Mouse (Mus musculus) MEL (cell line): Measurements from ENCODE around the gene Gadd45g. TPM values are rescaled to one million over a fixed set of nuclear protein-coding genes. Genes with fewer than 3 reads are reported as not detected.

Source experiments
- DNase-seq: peaks from one replicate; pipeline ENCODE4 v3.0.0; 2011; ENCODE audit warnings: low read depth, low spot score
- H3K27ac ChIP-seq: 2 replicates; pipeline ENCODE4 v1.5.1; 2012; ENCODE audit warnings: low read depth, mild to moderate bottlenecking, control low read depth, low read length, moderate library complexity; ENCODE audit not compliant: control insufficient read depth
- H3K27me3 ChIP-seq, 2 experiments: fragments of 150-350 bp in 1 of 2; sonication (generic) in 1 of 2; 2 replicates each; pipeline ENCODE4 v1.6.1; 2012; ENCODE audit warnings: low read length in 2 of 2, mild to moderate bottlenecking in 2 of 2, improper control_type of control experiment in 1 of 2, moderate library complexity in 1 of 2; ENCODE audit not compliant: insufficient read depth in 2 of 2, control insufficient read depth in 1 of 2
- H3K36me3 ChIP-seq, 2 experiments: 2 replicates each; pipeline ENCODE4 v1.6.1; 2012 to 2014; ENCODE audit warnings: low read length in 2 of 2, improper control_type of control experiment in 1 of 2, inconsistent platforms in 1 of 2, mild to moderate bottlenecking in 1 of 2; ENCODE audit not compliant: insufficient read depth in 2 of 2, control insufficient read depth in 1 of 2
- H3K4me1 ChIP-seq, 2 experiments: fragments of 150-350 bp in 1 of 2; sonication (generic) in 1 of 2; 2 replicates each; pipeline ENCODE4 v1.6.1; 2012; ENCODE audit warnings: low read length in 2 of 2, improper control_type of control experiment in 1 of 2, mild to moderate bottlenecking in 1 of 2; ENCODE audit not compliant: insufficient read depth in 2 of 2, control insufficient read depth in 1 of 2
- H3K4me3 ChIP-seq, 2 experiments: fragments of 150-350 bp in 1 of 2; sonication (generic) in 1 of 2; 2 replicates each; pipeline ENCODE4 v1.5.1; 2012; ENCODE audit warnings: low read depth in 2 of 2, low read length in 2 of 2, mild to moderate bottlenecking in 2 of 2, moderate library complexity in 2 of 2, control low read depth in 1 of 2, improper control_type of control experiment in 1 of 2; ENCODE audit not compliant: control insufficient read depth in 1 of 2, insufficient read depth in 1 of 2
- H3K79me2 ChIP-seq: 2 replicates; pipeline ENCODE4 v1.6.1; 2012; ENCODE audit warnings: mild to moderate bottlenecking, low read length, moderate library complexity; ENCODE audit not compliant: control insufficient read depth, poor library complexity, insufficient read depth
- H3K9ac ChIP-seq: 2 replicates; pipeline ENCODE4 v1.6.1; 2012; ENCODE audit warnings: low read depth, mild to moderate bottlenecking, control low read depth, low read length, moderate library complexity; ENCODE audit not compliant: control insufficient read depth, poor library complexity, severe bottlenecking
- H3K9me3 ChIP-seq: fragments of 150-350 bp; sonication (generic); replicated peaks from 2 replicates; pipeline ENCODE4 v1.6.1; 2012; ENCODE audit warnings: mild to moderate bottlenecking, low read length, improper control_type of control experiment, moderate library complexity; ENCODE audit not compliant: insufficient read depth
- CHD1 ChIP-seq: IDR thresholded peaks from 2 replicates; pipeline ENCODE4 v1.6.1; 2012; ENCODE audit warnings: low read depth, mild to moderate bottlenecking, inconsistent platforms, low read length, improper control_type of control experiment
- CHD2 ChIP-seq: IDR thresholded peaks from 2 replicates; pipeline ENCODE4 v1.6.1; 2011; ENCODE audit warnings: low read length, improper control_type of control experiment
- CTCF ChIP-seq, 3 experiments: IDR thresholded peaks in 2 of 3; conservative IDR thresholded peaks in 1 of 3; 2 replicates each; pipeline ENCODE4 v1.5.1; 2011 to 2012; ENCODE audit warnings: low read length in 3 of 3, low read depth in 2 of 3, mild to moderate bottlenecking in 2 of 3, improper control_type of control experiment in 1 of 3, inconsistent platforms in 1 of 3, mixed read lengths in 1 of 3, moderate library complexity in 1 of 3; ENCODE audit not compliant: control insufficient read depth in 1 of 3, insufficient read depth in 1 of 3, poor library complexity in 1 of 3, severe bottlenecking in 1 of 3
- E2F4 ChIP-seq: IDR thresholded peaks from 2 replicates; pipeline ENCODE4 v1.6.1; 2011; ENCODE audit warnings: low read depth, low read length, improper control_type of control experiment, borderline replicate concordance
- ELF1 ChIP-seq: IDR thresholded peaks from 2 replicates; pipeline ENCODE4 v1.6.1; 2014; ENCODE audit warnings: low read depth, mild to moderate bottlenecking, inconsistent platforms, low read length, improper control_type of control experiment, moderate library complexity
- EP300 ChIP-seq, 2 experiments: IDR thresholded peaks; 2 replicates each; pipeline ENCODE4 v1.6.1; 2011; ENCODE audit warnings: improper control_type of control experiment in 2 of 2, low read length in 2 of 2, low read depth in 1 of 2, mild to moderate bottlenecking in 1 of 2
- ETS1 ChIP-seq: IDR thresholded peaks from 2 replicates; pipeline ENCODE4 v1.6.1; 2012; ENCODE audit warnings: low read depth, mild to moderate bottlenecking, inconsistent platforms, low read length, improper control_type of control experiment, moderate library complexity
- GABPA ChIP-seq: IDR thresholded peaks from 2 replicates; pipeline ENCODE4 v1.6.1; 2012; ENCODE audit warnings: low read depth, mild to moderate bottlenecking, inconsistent platforms, low read length, improper control_type of control experiment, moderate library complexity
- GATA1 ChIP-seq: IDR thresholded peaks from 2 replicates; pipeline ENCODE4 v1.6.1; 2011; ENCODE audit warnings: low read depth, low read length, improper control_type of control experiment
- HCFC1 ChIP-seq: IDR thresholded peaks from 2 replicates; pipeline ENCODE4 v1.6.1; 2012; ENCODE audit warnings: low read depth, mild to moderate bottlenecking, inconsistent platforms, low read length, improper control_type of control experiment, moderate library complexity
- JUND ChIP-seq: IDR thresholded peaks from 2 replicates; pipeline ENCODE4 v1.6.1; 2011; ENCODE audit warnings: low read depth, mild to moderate bottlenecking, improper control_type of control experiment, low read length
- KAT2A ChIP-seq: conservative IDR thresholded peaks from 2 replicates; pipeline ENCODE4 v1.6.1; 2012; ENCODE audit warnings: low read depth, low read length, improper control_type of control experiment, inconsistent platforms
- MAFK ChIP-seq: IDR thresholded peaks from 2 replicates; pipeline ENCODE4 v1.6.1; 2011; ENCODE audit warnings: low read depth, mild to moderate bottlenecking, low read length, improper control_type of control experiment, borderline replicate concordance
- MAX ChIP-seq: IDR thresholded peaks from 2 replicates; pipeline ENCODE4 v1.6.1; 2011; ENCODE audit warnings: low read length, improper control_type of control experiment
- MEF2A ChIP-seq: IDR thresholded peaks from 2 replicates; pipeline ENCODE4 v1.6.1; 2014; ENCODE audit warnings: low read depth, mild to moderate bottlenecking, inconsistent platforms, low read length, improper control_type of control experiment; ENCODE audit not compliant: poor library complexity, insufficient replicate concordance, severe bottlenecking; ENCODE audit errors: extremely low read depth
- MYB ChIP-seq: IDR thresholded peaks from 2 replicates; pipeline ENCODE4 v1.6.1; 2011; ENCODE audit warnings: mild to moderate bottlenecking, low read depth, low read length, improper control_type of control experiment
- MYC ChIP-seq: IDR thresholded peaks from 2 replicates; pipeline ENCODE4 v1.6.1; 2011; ENCODE audit warnings: low read depth, mild to moderate bottlenecking, low read length, improper control_type of control experiment, moderate library complexity
- NELFE ChIP-seq: IDR thresholded peaks from 2 replicates; pipeline ENCODE4 v1.6.1; 2011; ENCODE audit warnings: low read depth, low read length, improper control_type of control experiment
- NRF1 ChIP-seq: IDR thresholded peaks from 2 replicates; pipeline ENCODE4 v1.6.1; 2014; ENCODE audit warnings: low read depth, mild to moderate bottlenecking, inconsistent platforms, low read length, improper control_type of control experiment, moderate library complexity; ENCODE audit not compliant: poor library complexity, insufficient read depth, severe bottlenecking
- POLR2A ChIP-seq, 2 experiments: IDR thresholded peaks; 2 replicates each; pipeline ENCODE4 v1.6.1; 2011 to 2012; ENCODE audit warnings: low read length in 2 of 2, mild to moderate bottlenecking in 2 of 2, control low read depth in 1 of 2, improper control_type of control experiment in 1 of 2, low read depth in 1 of 2, moderate library complexity in 1 of 2; ENCODE audit not compliant: control insufficient read depth in 1 of 2, insufficient read depth in 1 of 2, poor library complexity in 1 of 2
- POLR2AphosphoS2 ChIP-seq: IDR thresholded peaks from 2 replicates; pipeline ENCODE4 v1.6.1; 2011; ENCODE audit warnings: low read length, improper control_type of control experiment
- POLR2AphosphoS5 ChIP-seq: IDR thresholded peaks from 2 replicates; pipeline ENCODE4 v1.6.1; 2012; ENCODE audit warnings: low read depth, borderline replicate concordance, mild to moderate bottlenecking, inconsistent platforms, low read length, moderate library complexity, mixed read lengths
- RAD21 ChIP-seq: IDR thresholded peaks from 2 replicates; pipeline ENCODE4 v1.6.1; 2011; ENCODE audit warnings: mild to moderate bottlenecking, low read depth, low read length, improper control_type of control experiment
- RCOR1 ChIP-seq: IDR thresholded peaks from 2 replicates; pipeline ENCODE4 v1.6.1; 2012; ENCODE audit warnings: low read depth, mild to moderate bottlenecking, inconsistent platforms, low read length, improper control_type of control experiment
- SIN3A ChIP-seq: IDR thresholded peaks from 2 replicates; pipeline ENCODE4 v1.6.1; 2012; ENCODE audit warnings: low read length, improper control_type of control experiment, inconsistent platforms
- TAL1 ChIP-seq: IDR thresholded peaks from 2 replicates; pipeline ENCODE4 v1.6.1; 2012; ENCODE audit warnings: mild to moderate bottlenecking, inconsistent platforms, low read length, moderate library complexity, mixed read lengths
- TBP ChIP-seq: IDR thresholded peaks from 2 replicates; pipeline ENCODE4 v1.8.0; 2011; ENCODE audit warnings: low read depth, low read length, improper control_type of control experiment
- TCF12 ChIP-seq: IDR thresholded peaks from 2 replicates; pipeline ENCODE4 v1.6.1; 2014; ENCODE audit warnings: low read depth, mild to moderate bottlenecking, inconsistent platforms, low read length, improper control_type of control experiment, moderate library complexity
- UBTF ChIP-seq: IDR thresholded peaks from 2 replicates; pipeline ENCODE4 v1.6.1; 2012; ENCODE audit warnings: low read depth, mild to moderate bottlenecking, inconsistent platforms, low read length, improper control_type of control experiment, moderate library complexity, borderline replicate concordance; ENCODE audit not compliant: insufficient read depth
- USF1 ChIP-seq: IDR thresholded peaks from 2 replicates; pipeline ENCODE4 v1.6.1; 2014; ENCODE audit warnings: low read depth, mild to moderate bottlenecking, inconsistent platforms, low read length, improper control_type of control experiment, moderate library complexity
- USF2 ChIP-seq, 2 experiments: IDR thresholded peaks; 2 replicates each; pipeline ENCODE4 v1.6.1; 2011 to 2012; ENCODE audit warnings: improper control_type of control experiment in 2 of 2, low read length in 2 of 2, borderline replicate concordance in 1 of 2, inconsistent platforms in 1 of 2, low read depth in 1 of 2, mild to moderate bottlenecking in 1 of 2; ENCODE audit not compliant: insufficient read depth in 1 of 2
- ZC3H11A ChIP-seq: IDR thresholded peaks from 2 replicates; pipeline ENCODE4 v1.6.1; 2012; ENCODE audit warnings: low read depth, mild to moderate bottlenecking, inconsistent platforms, low read length, improper control_type of control experiment
- ZKSCAN1 ChIP-seq: IDR thresholded peaks from 2 replicates; pipeline ENCODE4 v1.6.1; 2012; ENCODE audit warnings: low read depth, mild to moderate bottlenecking, inconsistent platforms, low read length, improper control_type of control experiment, moderate library complexity
- ZMIZ1 ChIP-seq: IDR thresholded peaks from 2 replicates; pipeline ENCODE4 v1.6.1; 2012; ENCODE audit warnings: low read depth, mild to moderate bottlenecking, inconsistent platforms, low read length, improper control_type of control experiment, moderate library complexity
- ZNF384 ChIP-seq: IDR thresholded peaks from 2 replicates; pipeline ENCODE4 v1.6.1; 2012; ENCODE audit warnings: low read depth, mild to moderate bottlenecking, inconsistent platforms, low read length, improper control_type of control experiment
- polyA plus RNA-seq, 2 experiments: library from polyadenylated mRNA; stranded (reverse) in 1 of 2; unstranded in 1 of 2; fragments of >175 nt in 1 of 2; fragments of >200 nt in 1 of 2; gene quantifications; 2 replicates each; pipeline versions ENCODE4 v1.2.1 to v1.2.4; 2012; ENCODE audit warnings: low replicate concordance in 2 of 2, low read depth in 1 of 2; ENCODE audit not compliant: insufficient read length in 2 of 2, insufficient read depth in 1 of 2, missing spikeins in 1 of 2
- total RNA-seq: library from RNA; depleted of rRNA; stranded (reverse); fragments of 300-350 nt; gene quantifications from 2 replicates; pipeline ENCODE4 v1.2.3, GENCODE M21; 2012; rRNA removed

Gadd45g gene
- total RNA-seq: 7.2 and 9.2 TPM in 2 replicates
- 10 to 100 TPM in 1 of 2 experiments, not detected in 1; 11.0 TPM for polyA plus RNA-seq

- Histone ChIP-seq H3K36me3 (peaks cover 0 to 7% of the 10 kb centered on the region in 2 experiments; a peak in 2 of 4 replicates), H3K9ac (peak within 1 kb of the TSS; percentile 88), H3K27me3 (no peaks in the 10 kb centered on the region), H3K79me2 (peaks cover 16% of the 10 kb centered on the region), H3K27ac (peak within 1 kb of the TSS; percentile 52), H3K4me1 (peaks cover 6 to 29% of the 10 kb centered on the region in 2 experiments), H3K4me3 (peak within 1 kb of the TSS; percentile 71 to 84), H3K9me3 (no peaks in the 10 kb centered on the region)
- peak; percentile 98 for DNase-seq
- TF ChIP-seq CTCF (IDR thresholded peaks at IDR 0.05 in 2 of 3, conservative IDR thresholded peaks at IDR 0.05 in 1 of 3; ENCODE audit: control insufficient read depth in 1 of 3, insufficient read depth in 1 of 3, low read depth in 2 of 3, low read length in 3 of 3, poor library complexity in 1 of 3, severe bottlenecking in 1 of 3): no peak
- no peak for TF ChIP-seq JUND
- no peak for TF ChIP-seq ZKSCAN1
- peak; percentile 31; the same call in 1 of the 2 replicates for TF ChIP-seq NRF1
- TF ChIP-seq GATA1: 0 out of 2 replicates have a peak, but pooled peaks have one; percentile 28
- no peak for TF ChIP-seq ZC3H11A
- TF ChIP-seq ZMIZ1: peak; percentile 98
- TF ChIP-seq CHD2: no peak
- TF ChIP-seq EP300 (IDR thresholded peaks at IDR 0.05; ENCODE audit: low read depth in 1 of 2, low read length in 2 of 2): peak in 1 of 2 experiments; percentile 53; a peak in 2 of 4 replicates
- no peak for TF ChIP-seq KAT2A
- TF ChIP-seq USF2 (IDR thresholded peaks at IDR 0.05; ENCODE audit: borderline replicate concordance in 1 of 2, insufficient read depth in 1 of 2, low read depth in 1 of 2, low read length in 2 of 2): 0 out of 4 replicates have a peak, but pooled peaks of 1 of the 2 experiments have one; percentile 42
- peak; percentile 46; the same call in 1 of the 2 replicates for TF ChIP-seq HCFC1
- TF ChIP-seq TBP: peak; percentile 97
- TF ChIP-seq UBTF: no peak
- peak; percentile 81; the same call in 1 of the 2 replicates for TF ChIP-seq CHD1
- TF ChIP-seq ELF1: 0 out of 2 replicates have a peak, but pooled peaks have one; percentile 9
- TF ChIP-seq RAD21: no peak
- TF ChIP-seq MYB: no peak; the same call in 1 of the 2 replicates
- peak; percentile 84 for TF ChIP-seq POLR2AphosphoS2
- TF ChIP-seq MAFK: no peak
- TF ChIP-seq ZNF384: peak; percentile 95
- TF ChIP-seq TAL1: no peak
- TF ChIP-seq POLR2A (IDR thresholded peaks at IDR 0.05; ENCODE audit: control insufficient read depth in 1 of 2, insufficient read depth in 1 of 2, low read depth in 1 of 2, low read length in 2 of 2, poor library complexity in 1 of 2): peak; percentile 99 to 100
- TF ChIP-seq RCOR1: peak; percentile 91
- TF ChIP-seq ETS1: peak; percentile 97
- peak; percentile 90 for TF ChIP-seq SIN3A
- peak; percentile 97 for TF ChIP-seq NELFE
- peak; percentile 92 for TF ChIP-seq USF1
- TF ChIP-seq POLR2AphosphoS5: no peak; the same call in 1 of the 2 replicates
- TF ChIP-seq E2F4: 0 out of 2 replicates have a peak, but pooled peaks have one; percentile 71
- peak; percentile 97 for TF ChIP-seq MAX
- no peak for TF ChIP-seq MEF2A
- TF ChIP-seq MYC: peak; percentile 58
- peak; percentile 52; the same call in 1 of the 2 replicates for TF ChIP-seq TCF12
- no peak for TF ChIP-seq GABPA
Observed at GRCm38 (mm10) chr13:51846301-51846867, at the start of gene Gadd45g. Gene Gadd45g (plus strand): TSS chr13:51846678.
